Mouse (Mus musculus) megakaryocyte, embryonic 14.5 days (primary cell): ENCODE results near the gene Ptprg.

Experiments
- FLI1 ChIP-seq: IDR thresholded peaks from 2 replicates; pipeline ENCODE4 v1.6.1; 2012; ENCODE audit warnings: low read length, inconsistent platforms, mixed read lengths
- GATA1 ChIP-seq: IDR thresholded peaks from 3 replicates; pipeline ENCODE4 v1.6.1; 2012; ENCODE audit warnings: mixed read lengths, low read length, inconsistent platforms, borderline replicate concordance

- TF ChIP-seq GATA1 (no peak), FLI1 (no peak)
These were observed 667.2 kb downstream of the Ptprg start for GRCm38 (mm10) chr14:12220540-12220939.
